Mouse (Mus musculus) lung, postnatal 14 days (tissue): ENCODE results near the gene Hspb11.
A peak's percentile ranks its signal among the peaks of the same experiment; 100 is the strongest.

Source experiments
- DNase-seq: peaks from one replicate; pipeline ENCODE4 v3.0.0; 2021

Hspb11 gene

DNA sequence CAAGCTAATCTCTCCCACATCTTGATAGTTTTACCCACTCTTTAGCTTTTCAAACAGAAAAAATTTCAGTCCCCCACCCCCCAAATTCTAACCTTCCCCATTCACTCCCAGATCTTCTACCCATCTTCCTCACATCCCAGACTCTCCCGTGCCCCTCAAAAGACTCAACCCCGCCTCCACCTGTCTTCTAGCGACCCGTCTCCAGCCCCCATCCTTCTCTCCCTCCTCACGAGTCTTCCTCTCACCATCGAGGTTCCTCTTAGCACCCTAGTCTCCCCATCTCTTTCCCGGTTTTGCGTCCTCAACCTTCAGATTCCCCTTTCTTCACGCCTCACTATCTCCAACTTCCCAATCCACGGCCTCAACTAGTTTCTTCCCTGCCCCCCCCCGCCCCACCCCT, 871 bp upstream of the Hspb11 start:
- no peak for DNase-seq

DNA sequence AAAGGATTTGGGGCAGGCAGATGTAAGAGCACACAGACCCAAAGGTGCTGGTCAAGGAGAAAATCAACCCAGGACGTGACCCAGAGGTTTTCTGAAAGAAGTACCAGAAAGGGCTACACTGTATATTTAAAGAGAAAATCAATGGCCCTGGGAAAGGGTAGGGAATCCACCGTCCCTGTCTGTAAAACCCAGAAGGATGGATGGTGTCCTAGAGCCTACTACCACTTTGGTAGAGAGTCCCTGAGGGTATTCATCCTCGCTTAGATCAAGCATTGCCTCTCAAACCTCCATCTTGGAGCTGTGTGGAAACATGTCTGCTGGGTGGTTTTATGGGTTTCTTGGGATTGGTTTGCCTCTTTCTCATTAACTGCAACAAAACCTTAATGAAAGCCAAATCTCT, 1.0 kb downstream of the Hspb11 start:
- no peak for DNase-seq

DNA sequence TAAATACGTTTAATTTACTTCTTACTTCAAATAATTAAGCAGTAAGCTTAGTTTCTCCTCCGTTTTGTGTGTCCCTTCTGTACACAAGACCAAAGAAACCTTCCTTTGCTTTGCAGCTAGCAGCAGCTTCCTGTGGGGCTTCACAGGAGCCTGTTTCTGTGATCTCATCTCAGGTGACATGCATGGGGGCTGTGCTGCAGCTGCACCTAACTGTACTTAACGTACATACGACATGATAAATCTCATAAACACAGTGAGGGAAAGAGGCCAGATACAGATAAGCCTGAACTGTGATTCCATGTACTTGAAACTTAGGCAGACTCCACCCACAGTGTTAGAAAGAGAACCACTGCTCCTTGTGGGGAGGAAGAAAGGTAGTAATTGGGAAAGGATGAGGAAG, 6.6 kb downstream of the Hspb11 start:
- no peak for DNase-seq

DNA sequence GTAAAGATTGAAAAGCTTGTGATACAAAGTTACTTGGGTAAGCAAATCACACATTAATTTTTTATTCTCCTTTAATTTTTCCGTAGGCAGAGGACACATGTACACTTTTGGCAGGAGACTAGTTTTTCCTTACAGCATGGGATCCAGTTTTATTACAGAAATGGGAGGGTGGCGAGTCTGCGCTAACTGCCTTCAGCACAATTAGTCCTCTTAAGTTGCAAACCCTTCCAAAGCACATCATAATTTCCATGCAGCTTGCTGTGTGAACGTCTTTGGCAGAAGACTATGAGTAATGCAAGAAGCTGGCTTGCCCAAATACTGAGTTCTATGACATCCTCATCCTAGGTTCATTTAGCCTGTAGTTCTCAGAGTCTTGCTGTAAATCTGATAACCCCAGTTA, 20.3 kb downstream of the Hspb11 start:
- DNase-seq: no peak

DNA sequence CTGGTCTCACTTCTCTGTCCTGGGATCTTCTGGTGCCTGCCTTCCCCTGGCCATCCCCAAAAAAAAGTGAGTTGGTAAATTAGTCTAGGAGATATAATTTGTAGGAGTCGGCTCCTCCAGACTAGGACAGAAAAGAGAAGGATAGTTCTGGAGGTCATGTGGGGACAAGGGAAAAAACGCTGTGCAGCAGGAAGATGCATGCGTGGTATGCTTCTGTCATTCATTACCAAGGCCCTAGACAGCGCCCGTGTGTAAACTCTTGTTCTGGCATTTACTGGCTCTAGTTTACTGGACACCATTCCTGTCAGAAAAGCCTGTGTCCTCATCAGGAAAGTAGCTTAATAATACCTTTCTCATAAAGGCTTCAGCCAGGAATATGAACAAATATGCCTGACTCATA, 21.1 kb downstream of the Hspb11 start:
- DNase-seq: no peak

DNA sequence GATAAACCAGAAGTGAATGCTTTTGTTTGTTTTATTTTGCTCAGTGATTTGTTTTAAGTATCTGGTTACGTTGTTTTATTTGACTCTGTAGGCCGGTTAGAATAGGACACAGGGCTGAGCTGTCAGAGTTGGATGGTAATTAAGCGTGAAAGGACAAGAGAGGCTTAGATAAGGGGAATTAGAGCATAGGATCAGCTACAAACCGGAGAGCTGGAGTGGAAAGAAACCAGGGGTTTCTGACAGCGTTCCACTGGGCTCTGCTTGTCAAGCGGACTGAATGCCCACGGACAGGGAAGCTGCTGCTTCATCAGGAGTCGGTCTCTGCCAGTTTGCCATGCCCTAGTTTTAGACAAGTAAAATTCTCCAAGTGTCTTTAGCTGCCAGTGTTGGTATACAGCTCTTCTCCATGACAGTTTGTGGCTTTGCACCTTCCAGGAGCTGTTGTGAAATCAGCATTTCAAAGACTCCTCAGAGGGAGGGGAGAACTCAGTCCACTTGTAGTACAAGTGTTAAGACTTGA, 24.9 kb downstream of the Hspb11 start:
- no peak for DNase-seq

DNA sequence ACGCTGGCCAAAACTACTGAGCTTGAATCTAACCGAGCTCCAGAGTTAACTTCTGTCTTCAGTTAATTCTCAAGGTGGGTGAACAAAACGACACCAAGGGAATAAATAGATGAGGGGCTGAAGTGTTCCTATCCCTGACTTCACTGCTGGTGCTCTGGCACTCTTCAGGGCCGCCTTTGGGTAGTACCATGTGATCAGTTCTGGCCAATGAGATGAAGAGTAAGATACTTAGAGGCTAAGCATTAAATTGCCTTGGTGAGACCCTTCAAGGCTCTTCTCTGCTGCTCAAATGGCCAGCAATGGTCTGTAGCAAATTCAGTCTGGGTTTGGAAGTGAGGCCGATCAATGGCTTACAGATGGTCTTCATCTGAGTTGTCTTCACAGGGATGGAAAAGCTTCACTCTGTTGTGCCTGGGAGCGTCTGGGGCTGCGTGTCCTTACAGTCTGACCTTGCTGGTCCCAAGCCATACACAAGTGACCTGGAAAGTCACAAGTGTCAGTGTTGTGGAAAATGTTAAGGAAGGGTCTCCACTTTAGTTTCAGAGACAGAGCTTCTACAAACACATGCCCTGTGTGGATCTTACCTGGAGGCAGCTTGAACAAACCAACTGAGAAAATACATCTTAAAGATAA, 27.6 kb downstream of the Hspb11 start:
- DNase-seq: no peak

DNA sequence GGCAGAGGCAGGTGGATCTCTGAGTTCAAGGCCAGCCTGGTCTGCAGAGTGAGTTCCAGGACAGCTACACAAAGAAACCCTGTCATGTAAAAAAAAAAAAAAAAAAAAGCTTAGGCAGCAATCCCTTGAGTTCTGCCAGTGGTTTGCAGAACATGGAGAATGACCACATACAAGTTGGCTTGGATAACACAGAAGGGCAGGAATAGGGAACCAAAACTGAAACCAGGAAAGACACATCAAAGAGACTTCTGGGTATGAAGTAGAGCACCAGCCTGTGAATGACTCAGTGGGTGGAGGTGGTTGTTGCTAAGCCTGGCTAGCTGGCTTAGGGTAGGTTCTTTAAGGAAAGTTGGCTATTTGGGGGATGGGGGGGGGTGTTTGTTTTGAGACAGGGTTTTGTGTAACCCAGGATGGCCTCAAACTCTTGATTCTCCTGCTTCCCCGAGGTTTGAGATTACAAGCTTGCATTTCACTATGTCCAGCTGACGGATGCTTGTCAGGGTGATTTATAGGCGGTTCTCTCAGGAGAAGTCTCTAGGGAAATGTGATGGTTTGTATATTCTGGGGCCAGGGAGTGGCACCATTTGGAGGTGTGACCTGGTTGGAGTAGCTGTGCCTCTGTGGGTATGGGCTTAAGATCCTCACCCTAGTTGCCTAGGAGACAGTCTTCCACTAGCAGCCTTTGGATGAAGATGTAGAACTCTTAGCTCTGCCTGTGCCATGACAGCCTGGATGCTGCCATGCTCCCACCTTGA, 32.2 kb downstream of the Hspb11 start:
- no peak for DNase-seq

DNA sequence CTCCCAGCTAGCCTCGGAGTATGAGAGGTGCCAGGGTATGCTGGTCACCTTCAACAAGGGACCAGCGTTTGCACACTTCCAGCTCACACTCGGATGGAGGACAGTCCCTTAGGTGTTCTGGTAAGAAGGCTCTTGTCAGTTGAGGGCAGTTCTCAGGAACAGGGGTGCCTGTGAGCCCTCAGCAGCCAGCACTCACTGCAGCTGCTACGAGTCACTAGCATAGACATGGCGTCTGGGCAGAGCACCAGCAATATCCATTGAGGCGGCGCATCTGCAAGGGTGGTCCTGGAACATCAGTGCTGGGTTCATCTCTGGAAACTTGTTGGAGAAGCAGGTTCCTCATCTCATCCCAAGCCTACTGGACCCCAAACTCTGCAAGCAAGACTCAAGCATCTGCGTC, 33.0 kb downstream of the Hspb11 start:
- no peak for DNase-seq

DNA sequence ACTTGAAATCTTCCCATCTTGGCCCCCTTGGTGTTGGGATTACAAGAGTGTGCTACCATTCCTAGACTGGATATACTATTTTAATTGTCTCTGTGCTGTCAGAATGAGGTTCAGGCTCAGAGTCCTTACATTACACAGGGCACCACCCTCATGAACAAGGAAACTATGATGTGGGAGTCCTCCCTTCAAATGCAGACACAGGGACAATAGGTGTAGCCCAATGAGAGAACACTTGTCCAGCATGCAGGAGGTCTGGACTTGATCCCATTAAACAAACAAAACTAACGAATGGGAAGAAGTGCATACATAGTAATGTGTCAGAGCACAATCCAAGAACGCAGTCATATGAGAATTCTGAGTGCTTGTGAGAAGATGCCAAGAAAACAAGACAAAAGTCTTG, 34.1 kb downstream of the Hspb11 start:
- no peak for DNase-seq

DNA sequence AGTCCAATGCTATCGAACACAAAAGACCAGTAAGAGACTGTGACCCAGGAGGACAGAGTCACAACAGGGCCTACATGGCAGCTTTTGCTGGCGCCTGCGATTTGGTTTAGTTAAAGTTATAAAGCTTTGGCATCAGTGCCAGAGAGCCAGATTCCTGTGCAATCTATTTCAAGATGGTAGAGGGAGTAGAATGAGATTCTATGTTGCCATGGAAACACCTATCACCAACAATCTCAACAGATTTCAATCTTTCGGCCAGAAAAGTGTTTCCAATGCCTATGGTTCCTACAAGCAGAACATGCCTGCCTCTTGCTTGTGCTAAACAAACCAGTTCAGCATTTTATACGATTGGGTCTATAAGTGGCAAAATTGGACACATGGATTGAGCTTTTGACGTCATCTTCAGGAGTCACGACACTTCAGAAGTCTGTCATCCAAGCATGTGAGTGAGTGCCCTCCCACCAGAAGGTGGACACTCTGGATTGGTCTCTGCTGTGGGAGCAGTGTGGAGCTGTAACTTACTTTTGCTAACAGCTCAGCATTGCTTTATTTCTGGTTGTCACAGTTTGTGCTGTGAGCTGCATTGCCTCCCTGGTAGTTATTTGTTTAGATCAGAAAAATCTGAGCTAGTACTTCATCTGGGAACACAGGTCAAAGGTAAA, 38.3 kb downstream of the Hspb11 start:
- DNase-seq: no peak

DNA sequence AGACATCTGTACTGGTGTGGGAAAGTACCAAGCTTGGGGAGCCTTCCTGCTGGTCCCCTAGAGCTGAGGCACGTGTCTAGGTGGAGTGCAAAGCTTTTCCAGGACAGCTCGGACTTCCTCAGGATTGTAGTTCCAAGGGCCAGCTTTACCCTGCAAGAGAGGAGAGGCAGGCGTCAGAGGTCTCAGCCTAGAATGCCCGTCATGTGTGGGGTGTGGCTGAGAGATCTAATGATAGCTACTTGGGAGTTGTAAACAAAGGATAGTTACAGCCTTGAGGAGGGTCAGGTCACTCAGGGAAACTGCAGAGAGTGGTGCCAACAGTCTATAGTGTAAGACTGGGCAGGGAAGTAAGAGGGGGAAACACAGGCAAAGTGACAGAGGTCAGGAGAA, 38.9 kb downstream of the Hspb11 start:
- peak; percentile 18 for DNase-seq

DNA sequence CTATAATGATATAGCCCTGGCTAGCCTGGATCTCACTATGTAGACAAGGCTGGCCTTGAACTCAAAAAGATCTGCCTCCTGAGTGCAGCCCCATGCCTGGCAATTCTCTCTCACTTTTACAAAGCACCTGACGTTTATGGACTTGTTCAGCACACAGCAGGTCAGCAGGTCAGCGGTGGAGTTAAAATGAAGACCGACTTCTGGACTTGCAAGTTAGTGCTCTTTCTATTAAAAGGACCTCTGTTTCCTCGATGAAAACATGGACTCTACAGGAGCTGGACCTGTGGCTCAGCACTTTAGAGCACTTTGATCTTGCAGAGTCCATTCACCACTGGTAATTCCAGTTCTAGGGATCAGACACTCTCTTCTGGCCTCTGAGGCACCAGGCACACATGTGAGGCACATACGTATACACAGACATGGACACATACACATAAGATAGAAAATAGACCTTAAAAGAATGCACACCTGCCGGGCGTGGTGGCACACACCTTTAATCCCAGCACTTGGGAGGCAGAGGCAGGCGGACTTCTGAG, 44.7 kb downstream of the Hspb11 start:
- DNase-seq: no peak

DNA sequence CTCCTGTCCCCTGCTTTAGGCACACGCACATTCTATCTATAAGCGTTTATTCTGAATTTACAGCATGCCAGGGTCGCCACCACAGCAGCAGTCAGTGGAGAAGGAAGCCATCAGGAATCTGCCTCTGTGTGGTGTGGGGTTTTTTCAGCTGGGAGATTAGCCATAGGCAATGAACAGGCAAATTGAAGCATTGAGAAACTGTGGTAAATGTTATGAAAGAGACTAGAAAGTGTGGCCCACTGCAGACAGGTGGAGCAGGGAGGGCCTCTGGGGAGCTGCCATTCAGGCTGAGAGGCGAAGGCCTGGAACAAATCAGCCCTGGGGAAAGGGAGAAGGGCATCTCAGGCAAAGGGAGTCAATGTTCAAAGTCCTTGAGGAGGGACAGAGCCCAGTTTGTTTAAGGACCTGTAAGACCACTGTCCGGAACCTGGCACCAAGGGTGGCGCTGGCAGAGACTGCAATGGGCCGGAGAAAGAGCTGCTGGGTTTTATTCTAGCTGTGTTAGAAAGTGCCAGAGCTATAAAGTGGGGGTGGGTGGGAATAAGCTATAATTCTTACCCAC, 46.5 kb downstream of the Hspb11 start:
- no peak for DNase-seq

DNA sequence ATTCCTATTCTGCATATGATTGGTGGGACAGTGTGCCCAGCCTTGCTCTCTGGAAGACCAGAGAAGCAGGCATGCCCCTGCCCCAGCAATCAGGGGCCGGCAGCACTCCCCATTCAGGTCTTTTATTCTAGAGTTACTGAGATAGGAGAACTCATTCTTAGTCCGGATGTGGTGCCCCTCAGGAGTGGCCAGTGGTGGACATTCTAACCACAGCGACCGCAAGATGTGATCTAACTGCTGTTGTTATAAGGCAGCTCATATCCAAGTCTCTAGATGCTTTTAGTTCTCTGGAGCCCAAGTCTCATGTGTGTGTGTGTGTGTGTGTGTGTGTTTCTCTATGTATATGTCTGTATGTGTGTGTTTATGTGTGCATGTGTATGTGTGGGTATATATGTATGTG, 47.0 kb downstream of the Hspb11 start:
- DNase-seq: no peak

DNA sequence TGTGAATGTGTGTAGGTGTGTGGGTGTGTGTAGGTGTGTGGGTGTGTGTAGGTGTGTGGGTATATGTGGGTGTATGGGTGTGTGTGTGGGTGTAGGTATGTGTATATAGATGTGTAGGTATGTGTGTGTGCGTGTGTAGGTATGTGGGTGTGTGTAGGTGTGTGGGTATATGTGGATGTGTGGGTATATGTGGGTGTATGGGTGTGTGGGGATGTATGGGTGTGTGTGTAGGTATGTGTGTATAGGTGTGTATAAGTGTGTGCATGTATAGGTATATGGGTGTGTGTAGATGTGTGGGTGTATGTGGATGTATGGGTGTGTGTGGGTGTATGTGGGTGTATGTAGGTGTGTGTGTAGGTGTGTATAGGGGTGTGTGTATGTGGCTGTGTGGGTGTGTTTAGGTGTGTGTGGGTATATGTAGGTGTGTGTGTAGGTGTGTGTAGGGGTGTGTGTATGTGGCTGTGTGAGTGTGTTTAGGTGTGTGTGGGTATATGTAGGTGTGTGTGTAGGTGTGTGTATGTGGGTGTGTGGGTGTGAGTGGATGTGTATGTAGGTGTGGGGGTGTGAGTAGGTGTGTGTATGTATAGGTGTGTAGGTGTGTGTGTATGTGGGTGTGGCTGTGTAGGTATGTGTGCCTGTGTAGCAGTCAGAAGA, 47.6 kb downstream of the Hspb11 start:
- DNase-seq: no peak

DNA sequence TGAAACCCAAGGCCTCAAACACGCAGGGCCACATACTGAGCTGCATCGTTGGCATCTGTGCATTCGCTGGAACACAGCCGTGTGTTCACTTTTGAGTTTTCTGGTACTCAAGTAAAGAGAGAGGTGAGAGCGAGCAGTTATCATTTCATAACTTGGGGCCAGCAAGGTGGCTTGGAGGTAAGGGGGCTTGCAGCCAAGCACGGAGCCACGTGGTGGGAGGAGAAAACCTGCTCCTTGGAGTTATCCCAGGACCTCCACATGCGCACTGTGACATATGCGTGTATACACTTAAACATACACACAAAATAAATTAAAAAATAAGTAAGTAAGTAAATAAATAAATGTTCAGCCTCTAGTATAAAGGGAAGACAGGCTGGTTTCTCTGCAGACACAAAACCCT, 48.8 kb downstream of the Hspb11 start:
- no peak for DNase-seq

DNA sequence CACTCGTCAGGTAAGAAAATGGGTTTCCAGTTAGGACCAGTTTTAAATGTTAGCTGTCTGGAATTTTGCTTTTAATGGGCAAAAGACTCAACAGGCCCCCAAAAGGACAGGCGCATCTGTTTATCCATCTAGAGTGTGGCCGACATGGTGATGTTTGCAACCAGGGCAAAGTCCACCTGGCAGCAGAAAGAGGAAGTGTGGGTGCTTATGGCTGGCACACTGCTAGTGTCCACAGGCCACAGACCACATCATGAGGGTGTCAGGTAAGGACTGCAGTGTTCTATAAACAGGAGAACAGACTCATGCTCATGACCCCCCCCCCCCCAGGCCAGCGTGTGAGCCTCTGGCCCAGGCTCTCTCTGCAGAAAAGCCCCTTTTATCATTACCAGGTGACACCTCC, 49.4 kb downstream of the Hspb11 start:
- DNase-seq: no peak

DNA sequence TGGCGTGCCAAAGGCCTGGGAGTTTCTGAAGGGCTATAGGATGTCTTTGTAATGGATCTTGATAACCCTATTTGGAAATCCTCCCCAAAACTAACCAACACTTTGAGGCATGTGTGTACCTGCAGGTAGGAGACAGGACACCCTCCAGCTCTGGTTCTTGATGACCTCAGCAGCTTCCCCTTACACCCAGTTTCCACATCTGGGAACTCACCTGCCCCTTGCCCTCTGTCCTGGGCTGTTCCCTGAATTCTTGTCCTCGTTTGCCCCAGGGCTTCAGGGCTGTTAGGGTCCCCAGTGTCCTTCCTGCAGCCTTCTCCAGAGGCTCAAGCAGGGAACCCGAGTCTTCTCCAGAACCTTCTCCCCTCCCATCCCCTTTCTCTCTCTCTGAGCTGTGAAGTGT, 50.1 kb downstream of the Hspb11 start:
- no peak for DNase-seq

DNA sequence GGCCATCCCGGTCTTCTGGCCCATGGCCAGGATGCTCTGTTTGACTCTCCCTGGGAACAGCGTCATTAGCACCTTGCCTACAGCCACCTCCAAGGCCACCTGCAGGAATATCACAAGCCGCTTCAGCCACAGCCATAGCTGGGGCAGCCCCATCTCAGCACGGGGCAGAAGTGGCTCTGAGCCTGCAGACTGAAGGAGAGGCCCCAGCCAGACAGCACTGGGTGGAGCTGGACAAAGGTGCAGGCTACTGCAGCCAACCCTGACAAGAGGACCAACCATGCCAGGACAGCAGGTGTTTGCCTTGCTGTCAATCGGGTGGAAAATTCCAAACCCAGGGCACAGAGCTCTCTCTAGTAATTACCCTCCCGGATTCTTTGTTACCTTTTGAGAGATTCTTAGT, 53.6 kb downstream of the Hspb11 start, which contains the start of gene Dio1:
Dio1 (minus strand) TSS at position 204 of the 400 bp plus-strand sequence.
- no peak for DNase-seq

DNA sequence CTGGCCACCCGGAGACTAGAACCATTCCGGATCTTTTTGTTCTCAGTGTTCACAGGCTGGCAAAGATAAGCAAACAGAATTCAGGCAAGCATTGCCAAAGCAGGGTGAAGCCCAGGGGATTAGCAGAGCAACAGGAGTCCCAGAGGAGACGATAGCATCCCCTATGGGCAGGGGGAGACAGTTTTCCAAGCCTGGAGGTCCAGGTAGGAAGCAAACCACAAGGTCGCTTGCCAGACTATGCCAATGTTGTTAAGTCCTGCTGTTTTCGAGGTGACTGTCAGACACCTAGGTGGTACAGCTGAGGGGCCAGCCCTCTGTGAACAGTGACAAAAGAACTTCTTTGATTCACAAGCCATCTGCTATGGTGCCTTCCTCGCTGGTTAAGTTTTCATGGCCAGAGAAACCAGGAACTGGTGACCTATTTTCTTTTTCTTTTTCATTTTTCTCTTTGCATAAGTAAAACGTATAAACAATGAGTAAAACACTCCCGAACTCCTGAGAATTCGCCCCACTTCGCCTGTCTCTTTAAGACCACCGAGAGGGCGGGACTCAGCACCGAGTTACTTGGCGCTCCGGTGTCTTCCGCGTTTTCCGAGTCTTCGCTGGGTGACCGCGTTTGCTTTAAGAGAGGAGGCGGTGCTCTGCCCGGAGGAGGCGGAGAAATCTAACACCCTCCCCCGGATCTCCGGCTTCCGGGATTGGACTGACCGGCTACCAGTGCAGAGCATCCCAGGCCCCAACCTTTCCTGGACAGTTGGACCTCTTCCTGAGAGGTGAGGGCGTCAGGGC, 60.5 kb downstream of the Hspb11 start, which contains the start of gene Yipf1:
Yipf1 (plus strand) TSS at position 674 of the 789 bp plus-strand sequence.
- peak; percentile 89 for DNase-seq

DNA sequence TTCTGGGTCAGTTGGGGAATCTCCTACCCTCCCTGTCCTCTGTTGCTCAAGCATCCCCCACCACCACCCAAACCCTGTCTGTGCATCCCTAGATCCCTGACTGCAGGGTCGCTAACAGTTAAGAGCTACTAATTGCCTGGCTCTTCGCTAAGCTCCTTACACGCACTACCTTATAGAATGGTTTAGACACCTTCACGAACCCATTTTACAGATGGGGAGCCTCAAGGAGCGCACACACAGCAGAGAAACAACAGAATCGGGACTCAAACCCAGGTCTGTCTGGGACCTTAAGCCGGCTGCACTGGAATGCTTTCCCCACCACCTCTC, 61.0 kb downstream of the Hspb11 start:
- DNase-seq: no peak
